Mouse (Mus musculus) kidney, postnatal 0 days (tissue): ENCODE results near the gene Slc22a18. TPM values are rescaled to one million over a fixed set of nuclear protein-coding genes. Genes with fewer than 3 reads are reported as not detected.

Experiments
- ATAC-seq: fragments of 200-750 bp; cut with Nextera tagmentation; replicated peaks from 2 replicates; pipeline ENCODE4 v1.8.0; 2017; ENCODE audit warnings: low read depth, moderate number of reproducible peaks, moderate TSS enrichment, moderate library complexity; ENCODE audit not compliant: low FRiP score
- DNase-seq: peaks from one replicate; pipeline ENCODE4 v3.0.0-alpha.2; 2016; ENCODE audit warnings: low spot score
- H3K27ac ChIP-seq: fragments of 300-500 bp; sonication (generic); 2 replicates; pipeline ENCODE4 v1.5.1; 2014; ENCODE audit warnings: mild to moderate bottlenecking
- H3K27me3 ChIP-seq: fragments of 300-500 bp; sonication (generic); 2 replicates; pipeline ENCODE4 v1.6.1; 2014; ENCODE audit warnings: low read length, mixed read lengths; ENCODE audit not compliant: insufficient read depth
- H3K36me3 ChIP-seq: fragments of 300-500 bp; sonication (generic); 2 replicates; pipeline ENCODE4 v1.6.1; 2014; ENCODE audit warnings: low read length, mixed read lengths; ENCODE audit not compliant: insufficient read depth
- H3K4me1 ChIP-seq: fragments of 300-500 bp; sonication (generic); replicated peaks from 2 replicates; pipeline ENCODE4 v1.6.1; 2014; ENCODE audit warnings: antibody characterized with exemption, low read length, mixed read lengths; ENCODE audit not compliant: insufficient read depth
- H3K4me2 ChIP-seq: fragments of 300-500 bp; sonication (generic); 2 replicates; pipeline ENCODE4 v1.6.1; 2014; ENCODE audit warnings: mild to moderate bottlenecking, low read length, moderate library complexity, mixed read lengths
- H3K4me3 ChIP-seq: fragments of 300-500 bp; sonication (generic); replicated peaks from 2 replicates; pipeline ENCODE4 v1.5.1; 2014; ENCODE audit warnings: low read depth, low read length
- H3K9ac ChIP-seq: fragments of 300-500 bp; sonication (generic); 2 replicates; pipeline ENCODE4 v1.6.1; 2014; ENCODE audit warnings: low read depth, low read length
- H3K9me3 ChIP-seq: fragments of 300-500 bp; sonication (generic); replicated peaks from 2 replicates; pipeline ENCODE4 v1.6.1; 2016; ENCODE audit warnings: low read length, inconsistent platforms, mixed read lengths
- CTCF ChIP-seq: IDR thresholded peaks from 2 replicates; pipeline ENCODE4 v1.5.1; 2016; ENCODE audit warnings: antibody characterized with exemption, low read depth, mild to moderate bottlenecking, moderate library complexity
- WGBS: fragments of 180-500 bp; shearing (Covaris S2); extraction: QIAGEN DNeasy Blood & Tissue Kit; methylation state at CpG from one replicate; pipeline ENCODE4 v1.1.7; 2014; 5-methylcytosine and 5-hydroxymethylcytosine counted together
- polyA plus RNA-seq: library from polyadenylated mRNA; unstranded; fragments of >200 nt; fragmentation: Nextera tagmentation; extraction: Ambion mirVana; gene quantifications from 2 replicates; pipeline ENCODE4 v1.2.1, GENCODE M21; 2015

The Slc22a18 gene
- polyA plus RNA-seq, 1 experiment from 2014 or later, result 22.1 TPM

DNA sequence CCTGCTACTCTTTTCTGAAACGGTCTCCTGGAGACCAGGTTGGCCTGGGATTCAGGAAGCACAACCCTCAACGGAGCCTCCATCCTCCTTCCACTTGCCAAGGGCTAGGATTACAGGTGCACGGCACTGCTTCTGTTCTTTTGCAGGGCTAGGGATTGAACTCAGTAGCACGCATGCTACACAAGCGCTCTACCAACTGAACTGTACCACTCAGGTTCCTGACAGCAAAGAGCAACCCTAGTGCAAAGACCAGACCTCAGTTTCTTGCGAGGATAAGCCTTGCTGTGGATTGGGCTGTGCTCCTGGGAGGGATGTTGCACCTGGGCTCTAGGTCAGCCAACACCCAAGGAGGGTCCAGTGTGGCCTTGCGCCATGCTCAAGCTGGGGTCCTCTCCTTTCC, 32.7 kb downstream of the Slc22a18 start:
- Histone ChIP-seq H3K9ac (no peak overlapping the region), H3K27me3 (peaks cover 12% of the 10 kb centered on the region), H3K4me2 (no peak overlapping the region), H3K4me1 (0 out of 2 replicates have a peak, but pooled peaks cover 7% of the 10 kb centered on the region), H3K9me3 (no peaks in the 10 kb centered on the region), H3K36me3 (no peaks in the 10 kb centered on the region), H3K4me3 (no peak overlapping the region), H3K27ac (no peak overlapping the region)
- WGBS, result 70% methylated on average over 7 of the region's 7 CpGs
- no peak for TF ChIP-seq CTCF
- DNase-seq (no peak), ATAC-seq (no peak)

DNA sequence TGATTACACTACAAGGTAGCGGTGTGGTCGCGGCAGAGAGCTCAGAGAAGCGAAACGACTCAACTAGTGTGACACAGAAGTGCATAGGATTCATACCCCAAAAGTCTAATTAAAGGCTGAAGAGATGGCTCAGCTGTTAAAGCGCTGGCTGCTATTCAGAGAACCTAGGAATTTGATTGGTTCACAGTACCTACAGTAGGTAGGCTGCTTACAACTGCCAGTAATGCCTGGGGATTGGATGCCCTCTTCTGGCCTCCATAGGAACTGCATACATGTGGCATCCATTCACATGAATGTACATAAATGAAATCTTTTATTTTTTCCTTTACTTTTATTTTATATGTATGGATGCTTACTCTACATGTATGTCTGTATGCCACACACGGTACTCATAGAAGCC, 33.1 kb downstream of the Slc22a18 start:
- no peak overlapping the region for H3K27ac ChIP-seq
- ATAC-seq, result no peak

DNA sequence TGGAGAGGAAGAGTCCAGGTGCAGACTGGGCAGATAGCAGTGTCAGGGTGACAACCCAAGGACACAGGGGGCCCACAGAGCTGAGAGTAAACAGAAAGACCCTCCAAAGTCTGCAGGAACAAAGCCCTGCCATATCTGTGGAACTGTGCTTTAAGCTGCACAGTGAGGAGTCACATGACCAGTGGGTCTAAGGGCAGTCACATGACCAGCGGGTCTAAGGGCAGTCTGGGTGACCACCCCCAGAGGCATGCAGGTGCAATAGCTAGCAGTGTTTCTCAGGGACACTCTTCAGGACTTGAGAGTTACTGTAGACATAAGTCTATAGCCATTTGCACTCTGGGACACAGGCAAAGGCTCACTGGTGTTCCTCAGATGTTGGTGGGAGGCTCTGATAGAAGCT, 36.0 kb downstream of the Slc22a18 start:
- DNase-seq, result no peak
- WGBS, result 89% methylated on average over 1 of the region's 1 CpGs

More for the DNA sequence above, 33.1 kb downstream of the Slc22a18 start:
- 32% methylated on average over 7 of the region's 7 CpGs for WGBS
- no peaks in the 10 kb centered on the region for H3K9me3 ChIP-seq
- H3K4me1 ChIP-seq, result 0 out of 2 replicates have a peak, but pooled peaks cover 5% of the 10 kb centered on the region
- H3K4me2 ChIP-seq, result no peak overlapping the region
- no peak overlapping the region for H3K4me3 ChIP-seq
- TF ChIP-seq CTCF, result peak; percentile 92
- H3K9ac ChIP-seq, result no peak overlapping the region
- no peaks in the 10 kb centered on the region for H3K36me3 ChIP-seq
- DNase-seq, result peak; percentile 57
- peaks cover 10% of the 10 kb centered on the region for H3K27me3 ChIP-seq

DNA sequence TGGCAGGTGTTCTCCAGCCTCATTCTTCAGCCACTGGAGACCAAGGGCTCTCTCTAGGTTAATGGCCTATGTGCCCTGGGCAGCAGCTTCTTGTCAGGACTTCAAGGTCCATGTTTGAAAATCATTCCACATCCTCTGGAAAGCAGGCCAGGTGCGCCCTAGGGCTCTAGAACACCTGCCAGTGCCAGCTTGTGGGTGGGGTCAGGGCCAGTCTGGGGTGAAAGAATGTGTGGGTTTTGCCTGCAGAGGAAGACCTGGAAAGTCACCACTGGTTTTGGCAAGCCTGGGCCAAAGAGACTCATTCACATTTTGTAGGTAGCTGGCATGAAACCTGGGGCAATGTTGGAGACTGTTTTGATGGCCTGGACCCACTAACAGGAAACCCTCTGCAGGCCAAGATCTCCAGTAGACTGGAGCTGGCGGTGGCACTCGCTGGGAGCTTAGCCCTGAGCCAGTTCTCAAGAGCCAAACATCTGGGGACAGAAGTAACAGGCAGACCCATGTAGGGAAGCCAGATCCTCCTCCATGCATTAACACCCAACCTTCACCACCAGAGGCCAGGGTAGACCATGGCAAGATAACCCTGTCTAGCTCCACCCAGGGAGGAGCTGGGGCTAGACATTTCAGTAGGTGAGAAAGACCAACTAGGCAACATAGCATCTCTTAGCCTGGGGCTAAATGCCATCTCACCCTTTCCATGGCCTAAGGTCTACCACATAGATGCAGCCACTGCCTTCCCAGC, 37.2 kb downstream of the Slc22a18 start:
- Histone ChIP-seq H3K36me3 (peaks cover 26% of the 10 kb centered on the region), H3K9ac (no peak overlapping the region), H3K4me2 (no peak overlapping the region), H3K4me1 (no peaks in the 10 kb centered on the region), H3K9me3 (no peaks in the 10 kb centered on the region), H3K4me3 (no peak overlapping the region), H3K27me3 (no peaks in the 10 kb centered on the region), H3K27ac (no peak overlapping the region)
- 83% methylated on average over 3 of the region's 3 CpGs for WGBS
- TF ChIP-seq CTCF, result no peak
- DNase-seq, result no peak
- no peak for ATAC-seq

More for the DNA sequence above, 36.0 kb downstream of the Slc22a18 start:
- no peak overlapping the region for H3K9ac ChIP-seq
- no peak overlapping the region for H3K4me3 ChIP-seq
- H3K36me3 ChIP-seq, result peaks cover 14% of the 10 kb centered on the region
- H3K27ac ChIP-seq, result no peak overlapping the region
- no peaks in the 10 kb centered on the region for H3K4me1 ChIP-seq
- ATAC-seq, result no peak
- TF ChIP-seq CTCF, result no peak
- no peaks in the 10 kb centered on the region for H3K9me3 ChIP-seq
- no peaks in the 10 kb centered on the region for H3K27me3 ChIP-seq
- no peak overlapping the region for H3K4me2 ChIP-seq

DNA sequence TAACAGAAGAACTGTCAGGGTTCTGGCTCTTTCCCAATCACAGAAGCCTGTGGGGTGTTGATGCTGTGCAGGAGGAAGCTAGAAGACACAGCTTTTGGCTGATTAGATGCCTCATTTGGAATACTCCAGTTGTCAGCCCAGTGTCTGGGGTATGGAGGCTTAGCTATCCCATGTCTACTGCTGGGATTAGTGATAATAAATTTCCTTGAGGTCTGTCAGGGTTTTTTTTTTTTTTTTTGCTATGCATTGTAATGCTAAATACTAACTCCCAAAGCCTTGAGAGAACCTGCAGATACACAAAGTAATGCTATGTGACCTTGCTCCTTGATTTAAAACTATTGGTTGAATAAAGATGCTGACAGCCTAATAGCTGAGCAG, 37.8 kb downstream of the Slc22a18 start:
- H3K9ac ChIP-seq, result no peak overlapping the region
- no peaks in the 10 kb centered on the region for H3K4me1 ChIP-seq
- no peaks in the 10 kb centered on the region for H3K27me3 ChIP-seq
- H3K9me3 ChIP-seq, result no peaks in the 10 kb centered on the region
- H3K4me3 ChIP-seq, result no peak overlapping the region
- DNase-seq (no peak), ATAC-seq (no peak)
- no peak for TF ChIP-seq CTCF
- peaks cover 31% of the 10 kb centered on the region for H3K36me3 ChIP-seq
- no peak overlapping the region for H3K4me2 ChIP-seq
- no peak overlapping the region for H3K27ac ChIP-seq

DNA sequence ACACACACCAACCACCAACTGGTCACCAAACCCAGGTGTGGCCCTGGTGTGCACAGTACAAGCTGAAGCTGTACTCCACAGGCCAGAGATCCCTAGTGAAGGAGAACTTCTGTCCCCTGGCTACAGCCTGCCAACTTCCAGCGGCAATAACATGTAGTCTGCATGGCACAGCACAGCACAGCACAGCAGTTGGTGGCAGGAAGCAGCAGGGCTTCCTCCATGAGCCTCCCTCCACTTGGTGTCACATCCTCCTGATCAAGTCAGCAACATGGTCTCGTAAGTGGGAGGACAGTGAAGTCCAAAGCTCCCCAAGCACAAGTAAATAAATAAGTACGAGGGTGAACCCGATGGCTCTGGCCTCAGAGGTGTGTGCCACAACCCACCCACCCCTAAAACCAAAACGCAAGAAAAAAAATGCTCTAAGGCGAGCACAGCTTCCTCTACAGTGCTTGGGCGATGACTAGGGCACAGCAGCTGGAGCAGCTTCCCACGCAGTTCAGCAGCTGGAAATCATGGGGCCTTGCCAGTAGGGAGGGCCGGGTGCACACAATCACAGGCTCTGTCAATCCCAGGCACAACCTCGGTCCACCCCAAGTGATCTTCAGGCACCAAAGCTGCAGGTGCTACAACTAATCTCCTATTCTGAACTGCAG, 40.4 kb downstream of the Slc22a18 start:
- no peaks in the 10 kb centered on the region for H3K4me1 ChIP-seq
- no peak overlapping the region for H3K4me2 ChIP-seq
- H3K9me3 ChIP-seq, result no peaks in the 10 kb centered on the region
- 91% methylated on average over 10 of the region's 10 CpGs for WGBS
- peaks cover 57% of the 10 kb centered on the region for H3K36me3 ChIP-seq
- H3K27me3 ChIP-seq, result no peaks in the 10 kb centered on the region
- H3K4me3 ChIP-seq, result no peak overlapping the region
- no peak overlapping the region for H3K9ac ChIP-seq
- ATAC-seq (no peak), DNase-seq (no peak)
- no peak for TF ChIP-seq CTCF
- no peak overlapping the region for H3K27ac ChIP-seq
